Mouse (Mus musculus): ENCODE measurements at regions not wholly inside any gene's neighbourhood (a gene's known extent, or its start where the extent isn't known, plus 50 kb on each side); places are given as distances from the start of the nearest gene placed in this dataset.

- H3K4me3 ChIP-seq (replicated peaks), result no peak overlapping the region
- H3K4me2 ChIP-seq, result no peak overlapping the region
- no peaks in the 10 kb centered on the region for H3K36me3 ChIP-seq
- peaks cover 16% of the 10 kb centered on the region for H3K4me1 ChIP-seq (replicated peaks)
- WGBS, result 71% methylated on average over 8 of the region's 8 CpGs
- H3K9me3 ChIP-seq, result no peaks in the 10 kb centered on the region
- H3K9ac ChIP-seq (replicated peaks), result no peak overlapping the region
- 0 out of 2 replicates have a peak overlapping the region, but pooled peaks have one; percentile 37 for H3K27ac ChIP-seq
- no peak for ATAC-seq (ENCODE audit: insufficient number of reproducible peaks, insufficient read depth, low FRiP score, low TSS enrichment, low read depth)
- H3K27me3 ChIP-seq, result no peaks in the 10 kb centered on the region
These were observed 62.2 kb upstream of the Teddm2 start for GRCm38 (mm10) chr1:153962161-153962720.

GRCm38 (mm10) chr1:153963744-153964342 is 63.8 kb upstream of the Teddm2 start:
- Histone ChIP-seq H3K4me1 (replicated peaks) (peaks cover 16% of the 10 kb centered on the region), H3K4me3 (replicated peaks) (no peak overlapping the region), H3K27me3 (no peaks in the 10 kb centered on the region), H3K9me3 (no peaks in the 10 kb centered on the region), H3K9ac (replicated peaks) (no peak overlapping the region), H3K4me2 (no peak overlapping the region), H3K27ac (peak overlapping the region; percentile 81), H3K36me3 (no peaks in the 10 kb centered on the region)
- no peak for ATAC-seq (ENCODE audit: insufficient number of reproducible peaks, insufficient read depth, low FRiP score, low TSS enrichment, low read depth)
- 36% methylated on average over 9 of the region's 9 CpGs for WGBS

GRCm38 (mm10) chr1:153969401-153969800 is 69.4 kb upstream of the Teddm2 start:
- no peaks in the 10 kb centered on the region for H3K36me3 ChIP-seq
- 80% methylated on average over 4 of the region's 4 CpGs for WGBS
- no peaks in the 10 kb centered on the region for H3K27me3 ChIP-seq

GRCm38 (mm10) chr1:153974300-153974699 is 74.3 kb upstream of the Teddm2 start:
- no peaks in the 10 kb centered on the region for H3K27me3 ChIP-seq
- peaks cover 7% of the 10 kb centered on the region; the same call in 1 of the 2 replicates for H3K4me1 ChIP-seq (replicated peaks)
- no peak overlapping the region for H3K4me2 ChIP-seq
- ATAC-seq (ENCODE audit: insufficient number of reproducible peaks, insufficient read depth, low FRiP score, low TSS enrichment, low read depth), result no peak
- H3K36me3 ChIP-seq, result no peaks in the 10 kb centered on the region
- no peak overlapping the region for H3K9ac ChIP-seq (replicated peaks)
- H3K9me3 ChIP-seq, result no peaks in the 10 kb centered on the region
- H3K4me3 ChIP-seq (replicated peaks), result no peak overlapping the region
- H3K27ac ChIP-seq, result no peak overlapping the region
- 56% methylated on average over 1 of the region's 1 CpGs for WGBS

More at GRCm38 (mm10) chr1:153969401-153969800, 69.4 kb upstream of the Teddm2 start:
- Histone ChIP-seq H3K9me3 (no peaks in the 10 kb centered on the region), H3K4me2 (no peak overlapping the region), H3K27ac (no peak overlapping the region), H3K9ac (replicated peaks) (no peak overlapping the region), H3K4me1 (replicated peaks) (no peaks in the 10 kb centered on the region), H3K4me3 (replicated peaks) (no peak overlapping the region)
- ATAC-seq (ENCODE audit: insufficient number of reproducible peaks, insufficient read depth, low FRiP score, low TSS enrichment, low read depth), result no peak

- no peaks in the 10 kb centered on the region for H3K9me3 ChIP-seq
- H3K9ac ChIP-seq (replicated peaks), result no peak overlapping the region
- peaks cover 7% of the 10 kb centered on the region; the same call in 1 of the 2 replicates for H3K4me1 ChIP-seq (replicated peaks)
- H3K4me2 ChIP-seq, result no peak overlapping the region
- H3K27ac ChIP-seq, result 0 out of 2 replicates have a peak overlapping the region, but pooled peaks have one; percentile 42
- H3K36me3 ChIP-seq, result no peaks in the 10 kb centered on the region
- no peak for ATAC-seq (ENCODE audit: insufficient number of reproducible peaks, insufficient read depth, low FRiP score, low TSS enrichment, low read depth)
- H3K4me3 ChIP-seq (replicated peaks), result no peak overlapping the region
- H3K27me3 ChIP-seq, result no peaks in the 10 kb centered on the region
- 35% methylated on average over 5 of the region's 5 CpGs for WGBS
These were observed 78.1 kb upstream of the Teddm2 start for GRCm38 (mm10) chr1:153977963-153978726.

- Histone ChIP-seq H3K4me1 (replicated peaks) (peaks cover 7% of the 10 kb centered on the region; the same call in 1 of the 2 replicates), H3K27ac (no peak overlapping the region), H3K4me2 (no peak overlapping the region), H3K9ac (replicated peaks) (no peak overlapping the region), H3K9me3 (no peaks in the 10 kb centered on the region), H3K4me3 (replicated peaks) (no peak overlapping the region), H3K27me3 (no peaks in the 10 kb centered on the region), H3K36me3 (no peaks in the 10 kb centered on the region)
- WGBS, result 78% methylated on average over 6 of the region's 6 CpGs
- ATAC-seq (ENCODE audit: insufficient number of reproducible peaks, insufficient read depth, low FRiP score, low TSS enrichment, low read depth), result no peak
These were observed 80.9 kb upstream of the Teddm2 start for GRCm38 (mm10) chr1:153980886-153981285.

GRCm38 (mm10) chr1:153985595-153985994 is 85.6 kb upstream of the Teddm2 start:
- H3K27ac ChIP-seq, result no peak overlapping the region
- no peak overlapping the region for H3K9ac ChIP-seq (replicated peaks)
- WGBS, result 92% methylated on average over 5 of the region's 5 CpGs
- ATAC-seq (ENCODE audit: insufficient number of reproducible peaks, insufficient read depth, low FRiP score, low TSS enrichment, low read depth), result no peak
- H3K9me3 ChIP-seq, result no peaks in the 10 kb centered on the region
- H3K4me2 ChIP-seq, result no peak overlapping the region
- no peaks in the 10 kb centered on the region for H3K36me3 ChIP-seq
- H3K4me1 ChIP-seq (replicated peaks), result no peaks in the 10 kb centered on the region
- no peaks in the 10 kb centered on the region for H3K27me3 ChIP-seq
- no peak overlapping the region for H3K4me3 ChIP-seq (replicated peaks)

- Histone ChIP-seq H3K36me3 (no peaks in the 10 kb centered on the region), H3K27ac (no peak overlapping the region), H3K27me3 (no peaks in the 10 kb centered on the region), H3K4me3 (replicated peaks) (no peak overlapping the region), H3K9ac (replicated peaks) (no peak overlapping the region), H3K4me2 (no peak overlapping the region), H3K4me1 (replicated peaks) (no peaks in the 10 kb centered on the region), H3K9me3 (no peaks in the 10 kb centered on the region)
- 80% methylated on average over 6 of the region's 6 CpGs for WGBS
- ATAC-seq (ENCODE audit: insufficient number of reproducible peaks, insufficient read depth, low FRiP score, low TSS enrichment, low read depth), result no peak
These were observed 86.6 kb upstream of the Teddm2 start for GRCm38 (mm10) chr1:153986632-153987031.

- WGBS, result 64% methylated on average over 2 of the region's 2 CpGs
- H3K36me3 ChIP-seq, result no peaks in the 10 kb centered on the region
These were observed 88.3 kb upstream of the Teddm2 start for GRCm38 (mm10) chr1:153988297-153988696.

GRCm38 (mm10) chr1:153990651-153991435 is 90.8 kb upstream of the Teddm2 start:
- ATAC-seq (ENCODE audit: insufficient number of reproducible peaks, insufficient read depth, low FRiP score, low TSS enrichment, low read depth), result no peak
- Histone ChIP-seq H3K9ac (replicated peaks) (no peak overlapping the region), H3K4me2 (no peak overlapping the region), H3K9me3 (no peaks in the 10 kb centered on the region; the same call in 1 of the 2 replicates), H3K4me3 (replicated peaks) (no peak overlapping the region), H3K4me1 (replicated peaks) (no peaks in the 10 kb centered on the region), H3K27ac (no peak overlapping the region), H3K27me3 (no peaks in the 10 kb centered on the region), H3K36me3 (no peaks in the 10 kb centered on the region)
- WGBS, result 83% methylated on average over 11 of the region's 11 CpGs

More at GRCm38 (mm10) chr1:153988297-153988696, 88.3 kb upstream of the Teddm2 start:
- Histone ChIP-seq H3K9me3 (no peaks in the 10 kb centered on the region), H3K9ac (replicated peaks) (no peak overlapping the region), H3K4me3 (replicated peaks) (no peak overlapping the region), H3K4me1 (replicated peaks) (no peaks in the 10 kb centered on the region), H3K27me3 (no peaks in the 10 kb centered on the region), H3K27ac (no peak overlapping the region), H3K4me2 (no peak overlapping the region)
- no peak for ATAC-seq (ENCODE audit: insufficient number of reproducible peaks, insufficient read depth, low FRiP score, low TSS enrichment, low read depth)

- H3K36me3 ChIP-seq, result no peaks in the 10 kb centered on the region
- H3K27ac ChIP-seq, result no peak overlapping the region
- no peaks in the 10 kb centered on the region for H3K4me1 ChIP-seq (replicated peaks)
- H3K9me3 ChIP-seq, result no peaks in the 10 kb centered on the region; the same call in 1 of the 2 replicates
- no peak for ATAC-seq (ENCODE audit: insufficient number of reproducible peaks, insufficient read depth, low FRiP score, low TSS enrichment, low read depth)
- WGBS, result 66% methylated on average over 3 of the region's 3 CpGs
- H3K4me2 ChIP-seq, result no peak overlapping the region
- H3K4me3 ChIP-seq (replicated peaks), result no peak overlapping the region
- H3K9ac ChIP-seq (replicated peaks), result no peak overlapping the region
- H3K27me3 ChIP-seq, result no peaks in the 10 kb centered on the region
These were observed 92.4 kb upstream of the Teddm2 start for GRCm38 (mm10) chr1:153992466-153992865.

Measured in limb, embryonic 12.5 days (tissue).